Mouse (Mus musculus) layer of hippocampus, adult 2 months (tissue): ENCODE data around the gene Armc12. TPM values are rescaled to one million over a fixed set of nuclear protein-coding genes. Genes with fewer than 3 reads are reported as not detected.

Source experiments
- DNase-seq, 2 experiments: peaks; one replicate each; pipeline ENCODE4 v3.0.0; 2022; ENCODE audit warnings: low spot score in 2 of 2
- H3K27ac ChIP-seq: fragments of 200-600 bp; 2 replicates; pipeline ENCODE4 v1.8.1; 2022
- H3K4me3 ChIP-seq: fragments of 200-600 bp; 2 replicates; pipeline ENCODE4 v1.8.1; 2022; ENCODE audit warnings: mild to moderate bottlenecking
- CTCF ChIP-seq: fragments of 200-600 bp; conservative IDR thresholded peaks from 2 replicates; pipeline ENCODE4 v1.8.1; 2022; ENCODE audit warnings: antibody characterized with exemption, mild to moderate bottlenecking, moderate library complexity
- microRNA-seq, 2 experiments: library from miRNA; unstranded; fragments of <30 nt; microRNA quantifications; one replicate each; pipeline ENCODE4 v1.2.0; 2021
- total RNA-seq, 2 experiments: library from RNA; stranded (reverse); gene quantifications; 2 replicates each; pipeline ENCODE4 v1.2.3; 2021

The Armc12 gene
- total RNA-seq, 2 experiments from 2014 or later = not detected

DNA sequence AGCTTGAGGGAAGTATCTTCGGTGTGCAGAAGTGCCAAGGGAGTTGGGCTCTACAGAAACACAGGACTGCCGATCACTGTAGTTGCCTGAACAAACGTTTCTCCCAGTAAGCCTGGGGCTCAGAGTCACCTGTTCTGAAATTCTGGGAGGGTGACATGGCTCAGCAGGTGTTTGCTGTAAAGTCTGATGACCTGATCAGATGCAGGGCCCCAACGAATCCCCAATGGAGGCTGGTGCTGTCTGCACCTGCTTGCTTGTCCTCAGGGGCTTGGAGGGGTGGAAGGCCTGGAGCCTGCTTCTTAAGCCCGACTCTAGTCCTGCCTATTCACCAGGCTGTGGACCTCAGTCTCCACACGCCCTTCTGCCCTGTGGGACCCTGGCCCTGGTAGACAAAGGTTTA is 27.2 kb downstream of the Armc12 start:
- Histone ChIP-seq H3K4me3 (no peak overlapping the region), H3K27ac (no peak overlapping the region)
- DNase-seq = no peak
- TF ChIP-seq CTCF = no peak

DNA sequence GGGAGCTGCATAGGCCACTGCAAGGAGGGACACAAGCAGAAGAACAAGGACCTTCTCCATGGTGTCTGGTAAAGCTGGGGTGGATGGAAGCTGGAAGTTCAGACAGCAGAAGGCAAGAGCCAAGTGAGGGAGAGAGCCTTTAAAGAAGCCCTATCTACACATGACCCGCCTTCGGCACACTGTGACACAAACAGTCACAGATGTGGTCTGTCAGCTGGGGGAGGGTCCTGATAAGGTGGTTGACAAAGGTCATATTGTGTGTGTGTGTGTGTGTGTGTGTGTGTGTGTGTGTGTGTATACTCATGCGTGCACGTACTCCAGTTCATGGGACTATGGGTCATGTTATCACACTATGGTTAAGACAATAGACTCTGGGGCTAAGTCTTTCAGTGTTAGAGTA is 30.0 kb downstream of the Armc12 start, which contains the start of gene Clps:
TSS of gene Clps (minus strand) at position 169 of the 400 bp plus-strand sequence.
- DNase-seq = no peak
- no peak within 1 kb of the TSS for H3K27ac ChIP-seq
- no peak within 1 kb of the TSS for H3K4me3 ChIP-seq
- no peak for TF ChIP-seq CTCF

DNA sequence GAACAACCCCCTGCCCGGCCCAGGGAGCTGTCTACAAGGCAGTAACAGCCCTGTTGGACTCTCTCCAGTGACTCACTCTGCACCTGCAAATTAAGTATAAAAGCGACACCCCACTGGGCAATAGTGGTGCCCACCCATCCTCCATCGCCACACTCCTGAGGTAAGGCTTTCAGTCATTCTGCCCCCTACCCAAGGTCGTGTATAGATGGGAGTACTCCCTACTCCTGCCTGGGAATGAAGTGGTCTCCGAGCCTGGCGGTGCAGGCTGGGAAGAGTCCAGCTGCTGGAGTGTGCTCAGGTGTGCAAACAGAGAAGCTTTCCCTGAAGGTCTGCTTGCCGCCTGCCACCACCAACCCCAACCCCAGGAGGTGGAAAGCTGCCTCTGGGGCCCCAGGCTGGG is 31.0 kb downstream of the Armc12 start:
- TF ChIP-seq CTCF = no peak
- no peak for DNase-seq
- Histone ChIP-seq H3K27ac (no peak overlapping the region), H3K4me3 (no peak overlapping the region)

DNA sequence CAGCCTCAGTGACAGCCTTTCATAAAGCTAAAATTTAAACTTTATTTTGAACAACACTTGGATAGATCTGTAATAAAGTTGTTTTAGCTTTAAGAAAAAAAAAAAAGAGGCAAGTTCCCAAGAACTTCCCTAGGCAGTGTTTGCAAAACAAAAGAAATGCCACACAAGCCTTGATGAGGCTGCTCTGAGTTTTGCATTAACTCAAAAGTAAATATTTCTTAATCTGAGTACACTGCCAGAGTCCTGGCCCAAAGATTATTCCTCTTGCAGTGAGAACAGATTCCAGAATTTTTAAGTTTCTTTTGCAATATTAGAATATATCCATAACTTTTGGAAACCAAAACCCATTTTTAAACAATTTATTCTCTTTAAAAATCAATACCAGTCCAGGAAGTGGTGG is 34.6 kb downstream of the Armc12 start:
- TF ChIP-seq CTCF = no peak
- no peak for DNase-seq
- no peak overlapping the region for H3K4me3 ChIP-seq
- no peak overlapping the region for H3K27ac ChIP-seq

DNA sequence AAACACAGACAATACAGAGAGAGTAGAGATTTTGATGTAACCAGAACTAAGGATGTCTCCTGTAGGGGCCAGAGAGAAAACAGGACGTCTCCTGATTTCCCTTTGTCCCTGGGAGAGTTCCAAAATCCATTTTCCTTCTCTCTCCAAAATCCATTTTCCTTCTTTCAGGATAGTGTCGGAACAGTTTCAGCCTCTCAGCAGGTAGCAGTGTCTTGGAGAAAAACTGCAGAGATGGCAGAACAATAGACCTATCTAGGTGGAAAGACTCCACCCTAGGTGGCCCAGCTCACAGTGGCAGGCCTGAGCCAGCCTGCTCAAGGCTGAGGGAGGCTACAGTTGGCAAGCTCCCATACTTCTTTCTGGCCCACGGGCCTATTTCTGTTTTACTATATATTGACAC is 36.9 kb downstream of the Armc12 start:
- TF ChIP-seq CTCF = no peak

DNA sequence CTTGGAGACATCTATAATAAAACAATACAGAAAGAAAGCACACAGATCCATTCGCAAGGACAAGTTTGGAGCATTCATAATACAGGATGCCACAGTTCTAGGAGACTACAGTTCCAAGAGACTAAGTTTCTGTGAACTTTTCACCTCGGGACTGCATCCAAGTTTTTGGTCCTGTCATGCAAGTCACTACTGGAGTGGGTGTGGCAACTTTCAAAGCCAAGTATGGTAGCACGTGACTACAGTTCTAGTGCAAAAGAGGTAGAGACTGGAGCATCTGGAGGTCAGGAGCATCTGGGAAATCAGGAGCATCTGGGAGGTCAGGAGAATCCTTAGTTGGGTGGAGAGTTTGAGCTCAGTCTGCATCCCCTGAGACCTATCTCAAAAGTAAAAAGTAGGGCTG is 41.3 kb downstream of the Armc12 start:
- DNase-seq = no peak
- no peak for TF ChIP-seq CTCF

More for the DNA sequence above, 36.9 kb downstream of the Armc12 start:
- no peak overlapping the region for H3K27ac ChIP-seq
- DNase-seq = no peak
- H3K4me3 ChIP-seq = no peak overlapping the region

DNA sequence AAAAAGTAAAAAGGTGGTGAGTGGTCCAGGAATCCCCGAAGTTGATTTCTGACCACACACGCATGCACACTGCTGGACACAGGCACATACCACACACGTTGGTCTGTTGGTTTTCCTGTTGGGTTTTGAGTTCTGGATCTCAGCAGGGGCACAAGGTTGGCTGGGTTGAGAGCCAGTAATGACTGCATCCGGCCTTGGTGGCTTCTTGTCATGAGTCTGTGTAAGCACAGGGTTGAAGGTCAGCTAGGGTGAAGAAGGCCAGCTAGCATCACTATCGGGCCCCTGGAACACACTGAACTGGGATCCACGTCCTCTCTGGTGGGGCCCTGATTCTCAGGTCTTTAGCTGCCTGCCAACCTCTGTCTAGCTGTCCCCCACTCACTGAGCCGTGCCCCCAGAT is 41.9 kb downstream of the Armc12 start:
- DNase-seq = no peak
- no peak overlapping the region for H3K4me3 ChIP-seq
- no peak for TF ChIP-seq CTCF
- H3K27ac ChIP-seq = no peak overlapping the region

More for the DNA sequence above, 41.3 kb downstream of the Armc12 start:
- Histone ChIP-seq H3K27ac (no peak overlapping the region), H3K4me3 (no peak overlapping the region)

DNA sequence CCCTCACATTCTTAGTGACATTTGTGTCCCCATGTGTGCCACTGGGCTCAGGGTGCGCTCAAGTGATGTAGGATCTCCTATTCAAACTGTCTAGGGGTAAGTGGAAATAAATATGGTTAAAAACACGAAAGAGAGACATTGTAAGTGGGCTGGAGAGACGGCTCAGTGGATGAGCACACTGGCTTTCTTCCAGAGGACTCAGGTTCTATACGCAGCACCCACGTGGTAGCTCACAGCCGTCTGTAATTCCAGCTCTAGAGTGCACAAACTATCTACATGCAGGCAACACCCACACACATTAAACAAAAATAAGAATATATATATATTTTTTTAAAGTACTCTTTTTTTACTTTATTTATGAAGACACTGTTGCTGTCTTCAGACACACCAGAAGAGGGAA is 42.3 kb downstream of the Armc12 start:
- no peak overlapping the region for H3K27ac ChIP-seq
- no peak overlapping the region for H3K4me3 ChIP-seq
- no peak for TF ChIP-seq CTCF
- DNase-seq = no peak

DNA sequence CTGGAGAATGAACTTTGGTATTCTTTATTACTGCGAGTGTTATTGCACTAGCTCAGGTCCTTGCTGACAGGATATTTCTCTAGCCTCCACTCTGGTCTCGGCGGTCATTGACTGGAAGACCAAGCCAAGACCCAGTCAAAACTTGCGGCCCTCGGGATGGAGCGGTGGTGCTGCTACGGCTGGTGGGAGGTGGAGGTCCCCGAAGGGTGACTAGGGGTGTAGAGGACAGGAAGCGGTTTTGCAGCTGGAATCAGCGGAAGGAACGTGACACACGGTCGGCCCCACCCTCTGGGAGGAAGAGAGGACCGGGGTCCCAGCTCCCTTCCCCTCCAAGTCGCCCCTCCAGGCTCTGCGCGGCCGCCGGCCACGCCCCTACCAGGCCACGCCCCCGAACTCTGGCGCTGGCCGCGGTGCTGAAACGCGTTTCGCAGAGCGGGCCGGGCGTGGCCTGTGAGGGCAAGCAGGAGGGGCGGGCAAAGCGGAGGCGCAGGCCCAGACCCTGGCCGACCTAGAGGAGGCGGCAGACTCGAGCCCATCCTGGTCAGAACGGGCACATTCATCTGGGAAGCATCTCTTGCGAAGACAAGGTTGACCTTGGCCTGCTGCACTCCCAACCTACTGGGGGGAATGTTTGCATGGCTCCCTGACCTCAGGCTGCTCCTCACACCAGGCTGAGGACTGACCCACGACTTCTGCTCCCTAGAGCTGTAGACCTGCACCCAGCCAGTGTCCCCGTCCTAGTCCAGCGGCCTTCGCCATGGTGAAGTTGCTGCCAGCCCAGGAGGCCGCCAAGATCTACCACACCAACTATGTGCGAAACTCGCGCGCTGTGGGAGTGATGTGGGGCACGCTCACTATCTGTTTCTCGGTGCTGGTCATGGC is 44.9 kb downstream of the Armc12 start, which contains the start of gene Lhfpl5:
TSS of gene Lhfpl5 (plus strand) at position 398 of the 882 bp plus-strand sequence.
- TF ChIP-seq CTCF = no peak
- H3K27ac ChIP-seq = no peak within 1 kb of the TSS
- DNase-seq = no peak
- peak within 1 kb of the TSS; percentile 45 for H3K4me3 ChIP-seq

DNA sequence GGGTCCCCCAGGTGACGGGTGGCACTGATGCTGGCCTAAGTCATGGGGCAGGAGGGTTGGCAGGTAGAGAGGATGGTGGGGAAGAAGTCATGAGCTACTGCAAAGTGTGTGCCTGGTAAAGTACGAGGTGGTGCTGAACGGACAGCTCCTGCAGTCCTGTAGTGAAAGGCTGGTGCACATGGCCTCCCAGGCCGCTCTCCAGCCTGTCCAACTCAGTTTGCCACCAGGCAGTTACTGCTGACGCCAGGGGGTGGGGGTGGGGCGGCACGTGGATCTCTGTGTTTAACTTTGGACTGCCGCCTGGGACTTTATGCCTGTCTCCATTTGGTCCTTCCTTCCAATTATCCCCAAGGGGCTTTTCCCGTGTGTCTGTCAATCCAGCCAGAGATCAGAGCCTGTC is 49.8 kb downstream of the Armc12 start:
- H3K27ac ChIP-seq = no peak overlapping the region
- TF ChIP-seq CTCF = no peak
- H3K4me3 ChIP-seq = no peak overlapping the region
- DNase-seq = no peak

DNA sequence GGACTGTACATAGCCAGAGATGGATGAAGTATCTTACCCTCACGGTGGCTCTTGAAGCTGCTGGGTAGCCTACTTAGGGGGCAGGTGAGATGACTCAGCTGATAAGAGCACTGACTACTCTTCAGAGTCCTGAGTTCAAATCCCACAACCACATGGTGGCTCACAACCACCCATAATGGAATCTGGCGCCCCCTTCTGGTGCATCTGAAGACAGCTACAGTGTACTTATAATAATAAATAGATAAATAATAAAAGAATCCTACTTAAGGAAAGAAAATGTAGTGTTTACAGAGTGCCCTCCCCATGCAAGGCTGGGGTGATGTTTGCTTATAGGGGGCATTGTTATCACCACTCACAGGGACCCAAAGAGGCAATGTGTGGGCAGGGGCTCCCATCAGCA is 50.5 kb downstream of the Armc12 start:
- peak; percentile 58 for TF ChIP-seq CTCF
- Histone ChIP-seq H3K27ac (no peak overlapping the region), H3K4me3 (no peak overlapping the region)
- DNase-seq = no peak

DNA sequence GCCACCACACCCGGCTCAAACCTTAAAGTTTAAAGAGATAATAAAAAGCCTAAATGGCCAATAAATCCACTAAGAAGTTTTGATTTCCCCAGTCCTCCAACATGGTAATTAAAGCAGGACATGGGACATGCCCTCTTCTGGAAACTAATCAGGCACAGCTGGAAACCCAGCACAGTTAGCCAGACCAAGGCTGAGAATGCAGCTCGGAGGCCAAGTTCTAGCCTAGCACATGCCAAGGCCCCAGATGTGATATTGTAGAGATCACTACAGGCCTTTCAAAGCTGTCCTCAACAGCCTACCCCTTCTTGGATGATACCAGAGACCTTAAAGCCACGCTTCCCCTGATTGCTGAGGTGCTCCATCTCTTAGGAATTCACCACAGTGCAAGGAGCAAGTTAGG is 55.9 kb downstream of the Armc12 start:
- DNase-seq = no peak
- Histone ChIP-seq H3K4me3 (no peak overlapping the region), H3K27ac (no peak overlapping the region)
- TF ChIP-seq CTCF = no peak

DNA sequence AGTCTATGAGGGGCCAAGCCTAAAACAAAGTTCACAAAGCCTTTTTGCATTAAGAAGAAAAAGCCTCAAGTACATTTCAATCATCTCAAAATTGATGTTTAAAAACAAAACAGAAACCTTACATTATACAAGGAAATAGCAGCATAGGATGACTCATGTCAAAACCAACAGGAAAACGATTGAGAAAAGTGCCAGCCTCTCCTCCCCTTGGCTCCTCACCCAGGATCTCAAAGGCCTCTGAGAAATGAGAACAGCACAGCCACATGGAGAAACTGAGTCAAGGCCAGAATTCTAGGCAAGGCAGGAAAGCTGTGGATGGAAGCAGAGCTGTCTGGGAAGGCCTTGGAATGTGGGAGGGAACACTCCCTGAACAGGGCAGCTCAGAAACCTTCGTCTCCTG is 58.0 kb downstream of the Armc12 start:
- H3K4me3 ChIP-seq = no peak overlapping the region
- DNase-seq = no peak
- H3K27ac ChIP-seq = no peak overlapping the region
- no peak for TF ChIP-seq CTCF

Small RNA genes within 50 kb of the gene (microRNA-seq; reads per million reads assigned to microRNA genes)
- gene Gm25195 = 0 reads per million in 2 experiments
- gene Mir6969 = 0 reads per million in 2 experiments

Other genes with a start within 250 kb of the Armc12 start
- gene Fance, start 217.3 kb upstream of the Armc12 start, total RNA-seq = 10 to 100 TPM; 30.3 to 34.9 TPM
- 100 to 1,000 TPM; 345 to 350 TPM for gene Rpl10a, start 202.3 kb upstream of the Armc12 start, total RNA-seq
- 1 to 10 TPM; 3.0 to 3.2 TPM for gene Tead3, start 180.0 kb upstream of the Armc12 start, total RNA-seq
- gene Tulp1, start 165.6 kb upstream of the Armc12 start, total RNA-seq = not detected
- gene Fkbp5, start 13.3 kb upstream of the Armc12 start, total RNA-seq = 10 to 100 TPM; 80.8 to 90.5 TPM
- gene Clpsl2, start 18.6 kb downstream of the Armc12 start, total RNA-seq = not detected
- not detected for gene Clps, start 30.0 kb downstream of the Armc12 start, total RNA-seq
- 1 to 10 TPM; 3.7 to 5.4 TPM for gene Lhfpl5, start 44.8 kb downstream of the Armc12 start, total RNA-seq
- gene Srpk1, start 91.9 kb downstream of the Armc12 start, total RNA-seq = 10 to 100 TPM; 79.5 to 87.7 TPM
- gene Slc26a8, start 159.4 kb downstream of the Armc12 start, total RNA-seq = 1 to 10 TPM; 6.3 to 6.9 TPM
- 10 to 100 TPM; 70.6 to 82.7 TPM for gene Mapk14, start 160.5 kb downstream of the Armc12 start, total RNA-seq
- 1 to 10 TPM; 2.7 to 5.5 TPM for gene AC170998.1, start 195.3 kb downstream of the Armc12 start, total RNA-seq
- under 1 TPM; 0.59 to 0.66 TPM for gene Mapk13, start 238.5 kb downstream of the Armc12 start, total RNA-seq